Mouse (Mus musculus): Measurements from ENCODE around the gene Tmem253.
A peak's percentile ranks its signal among the peaks of the same experiment; 100 is the strongest.

Gene Tmem253

DNA sequence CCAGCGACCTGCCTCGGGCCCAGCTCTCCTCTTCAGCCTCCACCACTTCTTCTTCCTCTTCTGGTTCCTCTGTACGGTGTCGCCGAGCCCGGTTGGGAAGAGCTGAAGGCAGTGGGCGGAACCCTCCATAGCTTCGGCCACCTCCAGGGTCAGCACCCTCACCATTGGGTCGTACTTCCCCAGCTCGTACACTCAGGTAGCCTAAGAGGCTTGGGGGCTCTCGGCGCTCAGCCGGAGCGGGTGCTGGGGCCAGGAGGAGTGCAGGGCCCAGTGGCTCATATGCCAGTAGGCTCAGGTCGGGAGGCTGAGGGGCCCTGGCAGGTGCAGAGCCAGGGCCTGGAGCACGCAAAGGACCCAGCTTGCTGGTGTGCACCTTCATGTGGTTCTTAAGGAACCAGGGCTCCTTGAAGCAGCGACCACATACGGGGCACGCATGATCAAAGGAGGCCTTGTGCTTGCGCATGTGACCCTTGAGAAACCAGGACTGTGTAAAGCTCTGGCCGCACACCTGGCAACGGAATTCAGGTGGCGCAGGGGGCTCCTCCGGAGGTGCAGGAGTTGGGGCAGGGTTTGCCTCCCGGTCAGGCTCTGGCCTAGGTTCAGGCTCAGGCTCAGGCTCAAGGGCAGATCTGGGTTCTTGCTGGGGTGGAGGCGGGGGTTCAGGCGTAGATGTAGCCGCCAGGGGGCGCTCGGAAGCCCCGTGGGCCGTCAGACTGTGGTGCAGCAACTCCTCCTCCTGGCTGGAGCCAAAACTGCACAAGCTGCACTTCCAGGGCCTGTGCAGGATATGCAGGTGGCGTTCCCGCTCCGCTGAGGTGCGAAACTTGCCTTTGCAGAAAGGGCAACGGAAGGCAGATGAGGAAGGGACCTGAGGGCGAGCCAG, 6.9 kb upstream of the Tmem253 start:
- DNase-seq = peak; percentile 92

DNA sequence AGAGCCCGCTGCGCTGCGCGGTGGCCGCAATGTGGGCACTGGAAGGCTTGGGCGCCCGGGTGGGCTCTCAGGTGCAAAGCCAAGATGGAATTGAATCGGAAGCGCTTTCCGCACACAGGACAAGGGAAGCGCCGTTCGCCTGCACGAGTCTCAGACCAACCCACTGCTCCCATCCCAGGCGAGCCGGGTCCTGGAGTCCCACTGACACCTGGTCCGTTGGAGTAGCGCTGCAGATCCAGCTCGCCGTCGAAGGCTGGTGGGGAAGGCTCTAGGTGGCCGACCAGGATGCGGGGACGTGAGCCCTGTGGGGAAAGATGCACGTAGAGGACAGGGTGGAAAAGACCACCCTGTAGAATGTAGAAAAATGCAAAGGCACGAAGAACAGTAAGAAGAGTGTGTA, 6.1 kb upstream of the Tmem253 start:
- no peak for DNase-seq

DNA sequence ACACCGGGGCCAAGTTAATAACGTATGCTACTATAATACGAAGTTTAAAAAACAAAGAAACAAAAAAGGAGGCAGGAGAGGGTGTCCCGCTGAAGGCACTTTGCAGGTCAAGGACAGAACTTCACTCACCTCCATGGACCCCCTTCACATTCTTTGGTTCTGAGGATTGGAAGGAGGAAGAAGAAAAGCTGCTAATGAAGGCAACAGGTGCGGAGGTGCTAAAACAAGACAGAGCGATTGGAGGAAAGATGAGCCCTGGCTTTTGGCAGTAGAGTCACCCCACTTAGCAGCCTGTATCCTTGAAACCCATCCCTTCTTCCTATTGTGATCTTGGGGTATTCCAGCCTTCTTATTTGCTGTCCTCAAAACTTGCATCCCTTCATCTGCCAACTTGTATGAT, 5.6 kb upstream of the Tmem253 start:
- DNase-seq = no peak

- DNase-seq = peak; percentile 93
These were observed 4.9 kb upstream of the Tmem253 start for GRCm38 (mm10) chr14:52010446-52011111.

DNA sequence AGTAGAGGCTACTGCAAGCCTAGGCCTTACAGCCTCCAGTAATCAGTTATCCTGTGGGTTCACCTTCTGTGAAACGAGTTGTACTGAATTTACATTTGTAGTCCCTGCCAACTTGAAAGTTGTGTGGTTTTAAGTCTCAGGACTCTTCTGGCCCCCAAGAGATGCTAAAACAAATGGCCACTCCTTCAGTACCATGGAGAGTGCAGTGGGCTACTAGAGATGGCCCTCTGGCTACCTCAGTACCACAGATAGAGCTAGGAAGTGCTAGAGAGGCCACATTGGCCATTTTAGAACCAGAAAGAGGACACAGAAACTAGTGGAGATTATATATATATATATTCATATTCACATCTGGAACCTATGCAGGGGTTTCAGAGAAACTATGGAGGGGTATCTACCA, 3.8 kb upstream of the Tmem253 start:
- no peak for DNase-seq

DNA sequence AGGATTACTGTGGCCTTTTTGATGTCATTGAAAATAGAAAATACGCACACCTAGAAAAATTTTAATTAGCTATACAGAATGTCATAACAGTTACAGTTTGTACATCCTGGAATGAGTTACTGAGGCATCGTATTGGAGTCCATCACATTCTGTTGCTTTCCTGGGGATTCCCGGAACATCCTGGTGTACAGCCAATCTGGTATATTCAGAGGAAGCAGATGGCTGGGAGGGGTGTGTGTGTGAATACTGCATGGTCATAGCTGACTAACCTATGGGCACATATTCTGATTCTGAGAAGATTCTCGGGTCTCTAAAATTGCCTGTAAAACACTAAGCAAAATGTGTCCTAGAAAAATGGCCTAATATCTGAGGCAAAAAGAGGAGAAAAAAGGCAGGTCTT, 3.4 kb upstream of the Tmem253 start:
- DNase-seq = no peak

DNA sequence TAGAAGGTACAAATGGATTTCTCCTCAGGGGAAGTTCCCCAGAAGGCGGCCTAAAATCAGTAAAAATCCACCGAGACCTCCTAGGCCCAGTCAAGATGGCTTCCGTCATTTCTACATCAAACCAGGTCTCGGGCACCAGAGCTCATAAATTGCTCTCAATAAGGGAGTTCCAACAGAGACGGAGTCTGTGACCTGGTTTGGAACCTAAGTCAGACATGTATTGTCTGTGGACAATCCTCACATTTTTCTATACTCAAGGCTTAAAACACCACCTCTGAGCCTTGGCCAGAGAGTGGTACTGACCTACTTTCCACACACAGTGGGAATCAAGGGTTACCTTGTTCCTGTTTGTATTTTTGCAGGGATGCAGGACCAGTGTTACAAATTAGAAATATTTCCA, 2.9 kb upstream of the Tmem253 start:
- no peak for DNase-seq

DNA sequence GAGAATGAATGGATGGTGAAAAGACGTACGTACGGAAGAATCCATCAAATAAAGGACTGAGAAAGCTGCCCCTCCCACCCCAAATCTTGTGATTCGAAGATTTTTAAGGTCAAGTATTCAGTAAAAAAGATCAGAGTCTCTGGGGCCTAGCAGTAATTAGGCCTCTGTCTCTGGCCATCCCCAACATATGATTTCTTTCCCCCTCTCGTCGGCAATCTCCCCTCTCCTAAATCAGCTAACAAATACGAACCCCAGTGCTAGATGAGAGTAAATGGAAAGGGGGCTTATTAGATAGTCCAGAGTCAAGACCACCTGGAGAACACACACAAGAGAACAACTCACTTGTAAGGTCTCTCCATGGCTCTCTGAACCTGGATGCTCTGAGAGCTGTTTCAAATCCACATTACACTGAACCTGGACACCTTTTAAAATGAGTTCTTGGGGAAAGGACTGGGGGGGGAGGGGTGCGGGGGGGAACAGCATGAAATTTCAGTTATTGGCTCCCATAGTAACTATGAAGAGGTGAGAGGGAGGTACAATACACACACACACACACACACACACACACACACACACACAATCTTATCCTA, 2.3 kb upstream of the Tmem253 start:
- DNase-seq = no peak

- peak; percentile 75 for DNase-seq
These were observed 1.7 kb upstream of the Tmem253 start for GRCm38 (mm10) chr14:52013771-52014219.

DNA sequence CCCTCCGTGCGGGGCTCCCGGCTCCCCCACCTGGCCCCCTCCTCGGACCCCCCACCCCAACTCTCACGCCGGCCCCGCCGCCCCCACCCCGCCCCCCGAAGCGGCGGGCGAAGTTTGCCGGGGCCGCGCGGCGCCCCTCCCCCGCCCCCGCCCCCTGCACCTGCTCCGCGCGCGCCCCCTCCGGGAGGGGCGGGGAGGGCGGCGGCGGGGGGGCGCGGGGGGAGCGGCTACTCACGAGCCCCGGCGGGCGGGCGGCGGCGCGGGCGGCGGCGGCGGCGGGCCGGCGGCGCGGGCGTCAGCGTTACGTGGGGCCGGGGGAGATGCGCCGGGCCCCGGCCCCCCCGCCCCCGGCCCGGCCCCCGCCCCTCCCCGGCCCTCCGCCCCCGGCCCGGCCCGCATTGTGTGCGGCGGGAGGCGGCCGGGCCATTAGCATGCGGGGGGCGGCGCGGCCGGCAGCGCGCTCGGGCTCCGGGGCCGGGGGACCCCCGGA, 1.1 kb upstream of the Tmem253 start:
- DNase-seq = peak; percentile 86

GRCm38 (mm10) chr14:52014761-52015311, 622 bp upstream of the Tmem253 start:
- DNase-seq = no peak

DNA sequence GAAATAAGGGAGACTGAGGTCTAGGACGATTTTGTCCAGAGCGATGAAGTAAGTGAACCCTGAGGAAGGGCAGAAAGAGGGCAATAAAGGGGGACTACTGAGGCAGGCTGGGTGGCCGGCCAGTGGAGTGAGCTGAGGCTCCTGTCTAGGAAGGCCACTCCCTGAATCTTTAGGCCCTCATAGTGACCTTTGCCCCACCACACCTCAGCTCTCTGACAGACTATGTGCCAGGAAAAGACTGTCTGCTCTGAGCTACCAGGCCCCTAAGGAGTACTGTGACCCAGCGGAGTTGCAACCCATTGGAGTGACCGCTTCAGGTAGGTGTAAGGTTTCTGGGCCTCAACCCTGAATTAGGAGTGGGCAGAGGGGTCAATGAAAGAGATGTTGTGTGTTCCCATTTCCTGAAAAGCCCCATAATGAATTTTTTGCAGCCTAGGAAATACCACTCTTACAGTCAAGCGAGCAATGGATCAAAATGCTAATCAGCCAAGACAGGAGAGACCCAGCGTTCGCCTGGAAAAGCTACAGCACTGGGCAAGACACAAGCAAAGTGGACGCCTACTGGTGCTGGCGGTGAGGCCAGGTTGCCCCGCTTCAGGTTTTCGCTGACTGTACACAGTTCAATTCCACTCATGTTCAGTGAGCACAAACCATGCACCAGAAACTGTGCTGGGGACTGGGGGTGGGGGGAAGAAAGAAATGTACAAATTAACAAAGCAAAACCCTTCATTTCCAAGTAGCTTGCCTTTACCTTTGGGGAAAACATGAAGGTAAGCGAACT, 1.4 kb downstream of the Tmem253 start:
- no peak for DNase-seq

DNA sequence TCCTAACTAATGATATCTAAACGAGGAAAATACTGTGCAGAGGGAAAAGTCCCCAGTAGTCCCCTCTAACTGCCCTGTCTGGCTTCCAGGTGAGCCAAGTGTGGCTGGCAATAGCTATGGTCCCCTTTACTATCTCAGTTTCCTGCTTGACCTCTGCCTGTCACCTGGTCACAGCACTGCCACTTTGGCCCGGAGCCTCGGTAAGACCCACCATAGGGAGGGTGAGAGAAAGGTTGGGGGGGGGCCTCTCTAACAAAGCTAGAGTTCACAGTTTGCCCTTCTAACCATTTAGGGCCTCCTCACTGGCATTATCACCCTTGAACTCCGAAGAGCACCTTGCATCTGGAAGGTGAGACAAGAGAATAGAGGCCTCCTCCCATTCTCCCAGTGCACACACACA, 2.2 kb downstream of the Tmem253 start:
- no peak for DNase-seq

GRCm38 (mm10) chr14:52018248-52019050, 3.0 kb downstream of the Tmem253 start:
- no peak for DNase-seq

- DNase-seq = no peak
These were observed 3.7 kb downstream of the Tmem253 start for GRCm38 (mm10) chr14:52019051-52019589.

- peak; percentile 99 for DNase-seq
These were observed 4.3 kb downstream of the Tmem253 start for GRCm38 (mm10) chr14:52019590-52020340.

DNA sequence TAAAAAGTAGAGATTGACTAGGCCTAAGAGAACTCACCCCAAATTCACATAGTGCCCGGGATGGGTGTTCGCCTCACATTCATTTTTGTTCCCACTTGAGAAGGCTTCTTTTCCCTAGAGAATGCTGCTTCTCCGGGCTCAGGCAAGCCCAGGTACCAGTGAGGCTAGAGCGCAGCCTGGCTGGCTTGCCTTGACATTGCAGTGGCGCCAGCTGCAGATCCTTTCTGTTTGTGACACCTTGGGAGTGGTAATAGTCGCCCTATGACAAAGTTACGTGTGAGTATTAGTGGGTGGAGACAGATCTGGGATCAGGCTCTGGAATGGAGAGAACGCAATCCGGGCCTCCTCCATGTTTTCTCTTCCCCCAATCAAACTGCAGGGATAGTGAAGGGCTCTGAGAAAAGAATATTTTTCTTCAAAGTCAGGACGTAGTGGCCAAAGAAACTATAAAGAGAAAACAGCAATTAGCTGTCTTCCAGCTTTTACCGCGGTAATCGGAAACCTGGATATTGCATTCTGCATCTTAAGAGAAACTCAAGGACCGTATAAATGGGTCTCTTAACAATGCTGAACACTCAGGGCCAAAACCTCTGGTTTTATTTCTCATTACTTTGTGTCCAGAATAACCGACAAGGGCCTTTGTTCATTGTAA, 5.2 kb downstream of the Tmem253 start, which contains the start of gene Zfp219:
Gene Zfp219, minus strand, starts transcription at position 248 of the 652 bp plus-strand sequence.
- DNase-seq = peak; percentile 88

- DNase-seq = no peak
These were observed 5.7 kb downstream of the Tmem253 start for GRCm38 (mm10) chr14:52021138-52021529.

- DNase-seq = no peak
These were observed 6.2 kb downstream of the Tmem253 start for GRCm38 (mm10) chr14:52021568-52022212.
